Mouse (Mus musculus): ENCODE results near the gene Pno1. TPM values are rescaled to one million over a fixed set of nuclear protein-coding genes. Genes with fewer than 3 reads are reported as not detected.

The Pno1 gene
- polyA plus RNA-seq, 1 experiment from 2014 or later: 56.2 TPM

- POLR2A ChIA-PET: no interaction called here
- DNase-seq (ENCODE audit: low read depth, low spot score): no peak
- CTCF ChIA-PET: interaction anchor here (0.9 to 1.1 kb wide), 2 partner anchors 9 to 25 kb away, joined by 3 read pairs; no protein-coding TSS in a partner anchor
- no peak for TF ChIP-seq CTCF (IDR thresholded peaks at IDR 0.05)
- in situ Hi-C loops (cut with MboI; ENCODE audit: low pct_unique_long_range_greater_than_20kb): loop anchor here (25.0 kb wide), 1 partner anchor 701 kb away; the partner anchor contains the start of gene Sec61g
- no peak for ATAC-seq
- H3K27me3 ChIP-seq: no peaks in the 10 kb centered on the region
Observed at GRCm38 (mm10) chr11:17212903-17213509, 1.6 kb upstream of the Pno1 start.

GRCm38 (mm10) chr11:17212141-17212495 lies 750 bp upstream of the Pno1 start:
- POLR2A ChIA-PET: no interaction called here

GRCm38 (mm10) chr11:17202481-17202880 lies 8.9 kb downstream of the Pno1 start:
- POLR2A ChIA-PET: no interaction called here
- in situ Hi-C loops (cut with MboI; ENCODE audit: low pct_unique_long_range_greater_than_20kb): loop anchor here (5.0 to 25.0 kb wide), 2 partner anchors 40 to 690 kb away; partner anchors contain the start of gene Sec61g
- ATAC-seq (no peak), DNase-seq (ENCODE audit: low read depth, low spot score) (no peak)
- no peak for TF ChIP-seq CTCF (IDR thresholded peaks at IDR 0.05)
- CTCF ChIA-PET: interaction anchor here (1.3 to 2.1 kb wide), 4 partner anchors 11 to 691 kb away, joined by 3 to 7 read pairs (median 6); no protein-coding TSS in a partner anchor
- H3K27me3 ChIP-seq: no peaks in the 10 kb centered on the region

More at GRCm38 (mm10) chr11:17212141-17212495, 750 bp upstream of the Pno1 start:
- CTCF ChIA-PET: interaction anchor here (0.9 kb wide), 1 partner anchor 26 kb away, joined by 3 read pairs; no protein-coding TSS in a partner anchor
- TF ChIP-seq CTCF (IDR thresholded peaks at IDR 0.05): no peak
- no peaks in the 10 kb centered on the region for H3K27me3 ChIP-seq
- ATAC-seq (peak; percentile 6), DNase-seq (ENCODE audit: low read depth, low spot score) (no peak)
- in situ Hi-C loops (cut with MboI; ENCODE audit: low pct_unique_long_range_greater_than_20kb): loop anchor here (25.0 kb wide), 1 partner anchor 700 kb away; the partner anchor contains the start of gene Sec61g

- ATAC-seq: no peak
- ChIA-PET POLR2A (no interaction called here), CTCF (interaction anchor here (0.9 to 1.3 kb wide), 2 partner anchors 40 to 690 kb away, joined by 3 read pairs; no protein-coding TSS in a partner anchor)
- no peak for DNase-seq (ENCODE audit: low read depth, low spot score)
- in situ Hi-C loops (cut with MboI; ENCODE audit: low pct_unique_long_range_greater_than_20kb): loop anchor here (5.0 to 25.0 kb wide), 2 partner anchors 39 to 689 kb away; partner anchors contain the start of gene Sec61g
- no peaks in the 10 kb centered on the region for H3K27me3 ChIP-seq
- TF ChIP-seq CTCF (IDR thresholded peaks at IDR 0.05): no peak
Observed at GRCm38 (mm10) chr11:17200936-17201335, 10.4 kb downstream of the Pno1 start.

GRCm38 (mm10) chr11:17199840-17200501 lies 11.4 kb downstream of the Pno1 start:
- ChIA-PET POLR2A (no interaction called here), CTCF (no interaction called here)
- ATAC-seq: no peak
- TF ChIP-seq CTCF (IDR thresholded peaks at IDR 0.05): no peak
- no peak for DNase-seq (ENCODE audit: low read depth, low spot score)
- no peaks in the 10 kb centered on the region for H3K27me3 ChIP-seq
- in situ Hi-C loops (cut with MboI; ENCODE audit: low pct_unique_long_range_greater_than_20kb): loop anchor here (5.0 to 25.0 kb wide), 2 partner anchors 38 to 688 kb away; partner anchors contain the start of gene Sec61g

- DNase-seq (ENCODE audit: low read depth, low spot score) (no peak), ATAC-seq (no peak)
- in situ Hi-C loops (cut with MboI; ENCODE audit: low pct_unique_long_range_greater_than_20kb): no loop called here
- H3K27me3 ChIP-seq: no peaks in the 10 kb centered on the region
- POLR2A ChIA-PET: no interaction called here
- no peak for TF ChIP-seq CTCF (IDR thresholded peaks at IDR 0.05)
- CTCF ChIA-PET: no interaction called here
Observed at GRCm38 (mm10) chr11:17199170-17199569, 12.2 kb downstream of the Pno1 start.

GRCm38 (mm10) chr11:17192151-17192844 lies 19.1 kb downstream of the Pno1 start:
- in situ Hi-C loops (cut with MboI; ENCODE audit: low pct_unique_long_range_greater_than_20kb): no loop called here
- TF ChIP-seq CTCF (IDR thresholded peaks at IDR 0.05): peak; percentile 42
- DNase-seq (ENCODE audit: low read depth, low spot score) (no peak), ATAC-seq (no peak)
- no peaks in the 10 kb centered on the region for H3K27me3 ChIP-seq
- ChIA-PET POLR2A (no interaction called here), CTCF (interaction anchor here (0.8 to 2.2 kb wide), 4 partner anchors 10 to 225 kb away, joined by 3 to 10 read pairs (median 6); partner anchors contain the start of gene Wdr92)

GRCm38 (mm10) chr11:17188786-17189185 lies 22.6 kb downstream of the Pno1 start:
- in situ Hi-C loops (cut with MboI; ENCODE audit: low pct_unique_long_range_greater_than_20kb): no loop called here
- TF ChIP-seq CTCF (IDR thresholded peaks at IDR 0.05): no peak
- POLR2A ChIA-PET: no interaction called here
- DNase-seq (ENCODE audit: low read depth, low spot score): no peak
- no peak for ATAC-seq
- H3K27me3 ChIP-seq: no peaks in the 10 kb centered on the region
- CTCF ChIA-PET: interaction anchor here (1.2 to 1.6 kb wide), 4 partner anchors 11 to 28 kb away, joined by 3 to 4 read pairs (median 4); no protein-coding TSS in a partner anchor

GRCm38 (mm10) chr11:17187649-17188048 lies 23.7 kb downstream of the Pno1 start:
- no peaks in the 10 kb centered on the region for H3K27me3 ChIP-seq
- POLR2A ChIA-PET: no interaction called here
- TF ChIP-seq CTCF (IDR thresholded peaks at IDR 0.05): no peak
- no peak for DNase-seq (ENCODE audit: low read depth, low spot score)
- CTCF ChIA-PET: interaction anchor here (0.9 to 1.6 kb wide), 4 partner anchors 8 to 27 kb away, joined by 3 to 4 read pairs (median 3); no protein-coding TSS in a partner anchor
- in situ Hi-C loops (cut with MboI; ENCODE audit: low pct_unique_long_range_greater_than_20kb): no loop called here
- ATAC-seq: no peak

- ChIA-PET POLR2A (no interaction called here), CTCF (no interaction called here)
- no peak for DNase-seq (ENCODE audit: low read depth, low spot score)
- no peak for TF ChIP-seq CTCF (IDR thresholded peaks at IDR 0.05)
- no peaks in the 10 kb centered on the region for H3K27me3 ChIP-seq
- in situ Hi-C loops (cut with MboI; ENCODE audit: low pct_unique_long_range_greater_than_20kb): no loop called here
- no peak for ATAC-seq
Observed at GRCm38 (mm10) chr11:17183165-17183564, 28.2 kb downstream of the Pno1 start.

Data from Patski (cell line).